Mouse (Mus musculus): ENCODE measurements around the gene 2610507B11Rik. TPM values are rescaled to one million over a fixed set of nuclear protein-coding genes. Genes with fewer than 3 reads are reported as not detected.

The 2610507B11Rik gene
- polyA plus RNA-seq (2017; shearing (Covaris generic)): 81.4 TPM

DNA sequence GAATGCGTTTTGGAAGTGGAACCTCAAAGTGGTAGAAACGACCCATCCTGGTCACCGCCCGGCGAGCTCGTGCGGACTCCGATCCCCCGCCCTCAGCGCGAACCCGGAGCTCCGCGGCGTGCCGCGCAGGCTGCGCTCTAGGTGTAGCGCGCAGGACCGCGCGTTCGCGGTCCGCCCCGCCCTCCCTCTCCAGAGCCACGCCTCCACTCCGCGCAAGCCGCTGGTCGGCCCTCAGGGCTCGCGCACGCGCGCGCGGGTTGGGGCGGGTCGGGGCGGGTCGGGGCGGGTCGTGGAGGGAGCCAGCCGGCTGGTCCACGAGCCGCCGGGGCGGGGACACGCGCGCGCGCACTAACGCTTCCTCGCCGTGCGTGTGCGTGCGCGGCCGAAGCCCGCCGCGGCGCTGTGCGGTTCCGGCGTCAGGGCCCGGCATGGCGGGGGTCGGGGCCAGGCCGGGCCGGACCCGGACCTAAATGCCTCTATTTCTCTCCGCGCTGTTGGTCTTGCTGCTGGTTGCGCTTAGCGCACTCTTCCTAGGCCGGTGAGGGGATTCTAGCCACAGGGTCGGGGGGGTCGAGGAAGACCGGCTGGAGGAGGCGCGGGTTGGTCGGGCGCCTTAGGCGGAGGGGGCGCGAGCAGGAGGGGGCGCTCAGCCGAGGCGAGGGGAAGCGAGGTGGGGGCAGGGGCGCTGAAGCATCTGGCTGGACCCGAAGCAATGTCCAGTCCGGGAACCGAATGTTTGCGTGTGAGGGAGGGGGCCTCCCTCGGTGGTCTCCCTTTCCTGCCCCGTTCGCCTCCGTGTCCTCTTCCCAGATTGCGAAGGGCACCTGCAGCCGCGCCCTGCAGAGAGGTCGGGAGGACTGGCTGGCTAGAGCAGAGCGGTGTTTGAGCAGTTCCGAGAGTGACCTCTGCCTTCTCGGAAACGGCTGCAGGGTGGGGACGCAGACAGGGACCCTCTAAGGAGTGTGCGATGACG is at the start of gene 2610507B11Rik:
Gene 2610507B11Rik, plus strand, starts transcription at position 373 of the 973 bp plus-strand sequence.

DNA sequence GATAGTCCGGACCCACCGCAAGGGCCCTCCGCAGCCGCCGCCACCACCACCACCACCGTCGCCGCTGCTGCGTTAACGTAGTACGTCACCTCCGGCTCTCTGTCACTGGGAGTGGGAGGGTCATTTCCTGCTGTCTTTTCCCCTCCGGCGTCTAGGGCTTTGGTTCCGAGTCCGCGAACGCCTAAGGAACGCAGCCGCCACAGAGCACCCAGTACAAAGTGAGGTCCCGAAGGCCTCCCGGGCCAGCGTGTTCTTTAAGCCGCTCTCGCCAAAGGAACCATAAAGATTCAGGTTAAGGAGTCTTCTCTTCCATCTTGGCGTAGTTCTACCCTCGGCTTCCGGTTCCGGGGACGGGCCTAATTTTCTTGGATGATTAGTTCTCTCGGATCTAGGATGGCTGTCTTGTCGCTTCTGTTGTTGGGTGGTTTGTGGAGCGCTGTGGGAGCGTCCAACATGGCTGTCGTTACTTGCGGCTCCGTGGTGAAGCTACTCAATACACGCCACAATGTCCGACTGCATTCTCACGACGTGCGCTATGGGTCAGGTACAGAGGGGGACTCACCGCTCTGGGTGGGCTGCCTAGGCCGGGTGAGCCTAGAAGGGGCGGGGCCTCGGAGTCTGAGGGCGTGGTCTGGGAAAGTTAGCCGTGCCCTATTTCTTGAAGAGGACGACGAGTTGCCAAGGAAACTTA is 15.8 kb upstream of the 2610507B11Rik start, which contains the start of the genes Sdf2 and Supt6:
Gene Sdf2, plus strand, starts transcription at position 120 of the 691 bp plus-strand sequence.
Gene Supt6, minus strand, starts transcription at position 361 of the 691 bp plus-strand sequence.

DNA sequence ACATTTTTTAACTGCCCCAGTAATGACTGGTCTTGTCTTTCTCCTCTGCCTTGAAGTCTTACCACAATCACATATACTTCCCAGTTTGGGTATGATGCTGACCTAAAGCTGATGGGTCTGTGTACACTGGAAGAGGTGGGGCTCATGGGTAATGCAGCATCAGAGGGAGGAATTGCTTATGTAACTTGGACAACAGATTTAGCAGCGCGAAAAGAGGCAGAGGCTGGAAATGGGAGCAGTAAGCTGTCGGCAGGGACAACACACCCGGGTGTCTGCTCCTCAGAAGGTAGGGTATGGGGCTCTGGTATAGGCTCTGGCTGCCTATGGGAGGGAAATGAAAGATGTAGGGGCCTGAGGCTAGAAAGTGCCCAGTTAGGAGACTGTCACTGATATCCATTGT is 29.1 kb downstream of the 2610507B11Rik start, which contains the start of gene BC030499:
Gene BC030499, plus strand, starts transcription at position 188 of the 400 bp plus-strand sequence.

DNA sequence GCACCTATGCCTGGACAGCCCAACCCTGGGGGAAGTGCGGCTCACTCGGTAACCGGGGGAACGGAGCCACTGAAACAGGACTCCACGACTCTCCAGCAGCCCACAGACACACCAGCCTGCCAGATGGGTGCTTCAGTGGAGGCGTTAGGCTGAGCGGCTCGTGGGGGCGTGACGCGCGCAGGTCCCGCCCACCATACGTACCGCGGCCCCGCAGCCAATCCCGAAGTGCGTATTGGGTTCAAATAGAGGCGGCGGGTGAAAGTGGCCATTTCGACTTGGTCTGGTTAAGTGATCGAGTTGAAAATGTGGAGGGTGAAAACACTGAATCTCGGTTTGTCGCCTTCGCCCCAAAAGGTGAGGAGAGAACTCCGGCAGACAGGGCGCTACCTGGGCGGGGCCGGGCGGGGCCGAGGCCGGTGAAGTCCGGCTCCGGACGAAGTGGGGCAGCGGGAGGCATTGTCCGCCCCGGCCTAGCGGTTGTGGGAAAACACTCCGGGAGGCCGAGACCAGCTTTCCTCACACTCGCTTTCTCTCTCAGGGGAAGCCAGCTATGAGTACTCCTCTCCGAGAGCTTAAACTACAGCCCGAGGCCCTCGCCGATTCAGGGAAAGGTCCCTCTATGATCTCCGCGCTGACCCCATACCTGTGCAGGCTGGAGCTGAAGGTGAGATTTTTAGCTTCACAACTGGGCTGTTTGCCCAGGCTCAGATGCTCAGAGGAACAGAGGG is 40.0 kb downstream of the 2610507B11Rik start, which contains the start of gene Spag5:
Gene Spag5, plus strand, starts transcription at position 173 of the 728 bp plus-strand sequence.

DNA sequence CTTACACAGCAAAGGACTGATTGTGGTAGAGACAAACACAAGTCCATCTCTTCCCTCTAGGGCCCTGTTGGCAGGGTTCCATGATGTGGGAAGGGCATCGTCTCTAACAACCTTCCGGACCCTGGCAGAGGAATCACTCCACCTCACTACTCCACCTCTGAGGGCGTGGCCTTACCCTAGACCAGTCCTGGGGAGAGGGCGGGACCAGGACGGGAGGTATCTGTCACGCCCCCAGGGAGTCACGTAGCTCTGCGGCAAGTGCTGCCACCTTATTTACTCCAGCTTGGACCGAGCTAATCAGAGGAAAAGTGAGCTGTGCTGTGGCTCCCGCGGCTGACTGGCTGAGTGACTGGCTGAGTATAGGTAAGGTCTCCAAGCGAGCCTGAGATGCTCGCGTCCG is 61.3 kb downstream of the 2610507B11Rik start, which contains the start of gene Aldoc:
Gene Aldoc, plus strand, starts transcription at position 109 of the 400 bp plus-strand sequence.

DNA sequence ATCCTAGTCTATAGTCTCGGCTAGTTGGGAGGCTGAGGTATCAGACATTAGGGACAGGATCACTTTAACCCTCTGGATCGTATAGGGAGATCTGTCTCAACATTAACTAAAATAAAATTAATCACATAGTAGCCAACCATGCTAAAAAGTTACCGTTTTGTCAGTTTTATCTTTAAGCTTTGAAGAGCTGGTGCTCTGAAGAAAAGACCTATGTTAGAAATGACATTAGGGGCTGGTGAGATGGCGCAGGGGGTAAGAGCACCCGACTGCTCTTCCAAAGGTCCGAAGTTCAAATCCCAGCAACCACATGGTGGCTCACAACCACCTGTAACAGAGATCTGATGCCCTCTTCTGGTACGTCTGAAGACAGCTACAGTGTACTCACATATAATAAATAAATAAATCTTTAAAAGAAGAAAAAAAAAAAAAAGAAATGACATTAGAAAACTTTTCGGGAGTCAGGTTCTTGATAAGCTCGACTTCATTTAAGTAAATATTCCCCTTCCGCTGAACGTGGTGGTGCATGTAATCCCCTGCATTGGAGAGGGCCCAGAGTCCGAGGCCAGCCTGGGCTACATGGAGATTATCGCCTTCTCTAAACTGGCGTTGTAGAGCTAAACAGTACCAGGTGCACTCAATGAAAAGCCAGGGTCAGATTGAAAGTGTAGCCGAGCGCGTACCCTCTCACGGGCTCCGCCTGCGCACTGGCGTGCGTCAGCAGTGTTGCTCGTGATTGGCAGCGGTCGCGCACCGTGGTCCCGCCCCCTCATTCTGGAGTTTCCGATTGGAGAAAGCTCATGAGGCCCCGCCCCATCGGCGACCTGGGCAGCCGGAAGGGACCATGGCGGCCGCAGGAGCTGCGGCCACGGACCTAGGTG is 66.3 kb downstream of the 2610507B11Rik start, which contains the start of gene Pigs:
Gene Pigs, plus strand, starts transcription at position 782 of the 878 bp plus-strand sequence.

Other genes with a start within 250 kb of the 2610507B11Rik start
- gene Dhrs13, start 229.5 kb upstream of the 2610507B11Rik start, polyA plus RNA-seq (2017; shearing (Covaris generic)): 4.3 TPM
- 48.0 TPM for gene Flot2, start 223.8 kb upstream of the 2610507B11Rik start, polyA plus RNA-seq (2017; shearing (Covaris generic))
- 35.7 TPM for gene Eral1, start 181.4 kb upstream of the 2610507B11Rik start, polyA plus RNA-seq (2017; shearing (Covaris generic))
- gene Fam222b, start 167.1 kb upstream of the 2610507B11Rik start, polyA plus RNA-seq (2017; shearing (Covaris generic)): 19.3 TPM
- gene Traf4, start 96.2 kb upstream of the 2610507B11Rik start, polyA plus RNA-seq (2017; shearing (Covaris generic)): 50.3 TPM
- gene Nek8, start 85.1 kb upstream of the 2610507B11Rik start, polyA plus RNA-seq (2017; shearing (Covaris generic)): 14.4 TPM
- gene Tlcd1, start 85.0 kb upstream of the 2610507B11Rik start, polyA plus RNA-seq (2017; shearing (Covaris generic)): 3.9 TPM
- 1,420 TPM for gene Rpl23a, start 78.2 kb upstream of the 2610507B11Rik start, polyA plus RNA-seq (2017; shearing (Covaris generic))
- gene Rab34, start 73.3 kb upstream of the 2610507B11Rik start, polyA plus RNA-seq (2017; shearing (Covaris generic)): 0.47 TPM
- gene Proca1, start 68.4 kb upstream of the 2610507B11Rik start, polyA plus RNA-seq (2017; shearing (Covaris generic)): 0.18 TPM
- 72.6 TPM for gene Sdf2, start 16.0 kb upstream of the 2610507B11Rik start, polyA plus RNA-seq (2017; shearing (Covaris generic))
- 38.4 TPM for gene Supt6, start 15.8 kb upstream of the 2610507B11Rik start, polyA plus RNA-seq (2017; shearing (Covaris generic))
- gene BC030499, start 29.1 kb downstream of the 2610507B11Rik start, polyA plus RNA-seq (2017; shearing (Covaris generic)): 0.38 TPM
- gene Spag5, start 39.8 kb downstream of the 2610507B11Rik start, polyA plus RNA-seq (2017; shearing (Covaris generic)): 1.9 TPM
- 5.9 TPM for gene Aldoc, start 61.2 kb downstream of the 2610507B11Rik start, polyA plus RNA-seq (2017; shearing (Covaris generic))
- 114 TPM for gene Pigs, start 66.7 kb downstream of the 2610507B11Rik start, polyA plus RNA-seq (2017; shearing (Covaris generic))
- gene Unc119, start 81.7 kb downstream of the 2610507B11Rik start, polyA plus RNA-seq (2017; shearing (Covaris generic)): 59.7 TPM
- gene Foxn1, start 124.8 kb downstream of the 2610507B11Rik start, polyA plus RNA-seq (2017; shearing (Covaris generic)): not detected
- gene Slc13a2, start 160.5 kb downstream of the 2610507B11Rik start, polyA plus RNA-seq (2017; shearing (Covaris generic)): not detected
- 2.3 TPM for gene Slc46a1, start 203.9 kb downstream of the 2610507B11Rik start, polyA plus RNA-seq (2017; shearing (Covaris generic))
- gene Sarm1, start 236.0 kb downstream of the 2610507B11Rik start, polyA plus RNA-seq (2017; shearing (Covaris generic)): 3.3 TPM
- gene Vtn, start 237.3 kb downstream of the 2610507B11Rik start, polyA plus RNA-seq (2017; shearing (Covaris generic)): not detected
- not detected for gene Sebox, start 241.7 kb downstream of the 2610507B11Rik start, polyA plus RNA-seq (2017; shearing (Covaris generic))

Data from CD4-positive, CD25-positive, alpha-beta regulatory T cell (primary cell).